Mouse (Mus musculus) MEL (cell line): ENCODE results near the gene B3gnt7. TPM values are rescaled to one million over a fixed set of nuclear protein-coding genes. Genes with fewer than 3 reads are reported as not detected.

Experiments used
- DNase-seq: peaks from one replicate; pipeline ENCODE4 v3.0.0; 2011; ENCODE audit warnings: low read depth, low spot score
- H3K27ac ChIP-seq: 2 replicates; pipeline ENCODE4 v1.5.1; 2012; ENCODE audit warnings: low read depth, mild to moderate bottlenecking, control low read depth, low read length, moderate library complexity; ENCODE audit not compliant: control insufficient read depth
- H3K27me3 ChIP-seq, 2 experiments: fragments of 150-350 bp in 1 of 2; sonication (generic) in 1 of 2; 2 replicates each; pipeline ENCODE4 v1.6.1; 2012; ENCODE audit warnings: low read length in 2 of 2, mild to moderate bottlenecking in 2 of 2, improper control_type of control experiment in 1 of 2, moderate library complexity in 1 of 2; ENCODE audit not compliant: insufficient read depth in 2 of 2, control insufficient read depth in 1 of 2
- H3K36me3 ChIP-seq, 2 experiments: 2 replicates each; pipeline ENCODE4 v1.6.1; 2012 to 2014; ENCODE audit warnings: low read length in 2 of 2, improper control_type of control experiment in 1 of 2, inconsistent platforms in 1 of 2, mild to moderate bottlenecking in 1 of 2; ENCODE audit not compliant: insufficient read depth in 2 of 2, control insufficient read depth in 1 of 2
- H3K4me1 ChIP-seq, 2 experiments: fragments of 150-350 bp in 1 of 2; sonication (generic) in 1 of 2; 2 replicates each; pipeline ENCODE4 v1.6.1; 2012; ENCODE audit warnings: low read length in 2 of 2, improper control_type of control experiment in 1 of 2, mild to moderate bottlenecking in 1 of 2; ENCODE audit not compliant: insufficient read depth in 2 of 2, control insufficient read depth in 1 of 2
- H3K4me3 ChIP-seq, 2 experiments: fragments of 150-350 bp in 1 of 2; sonication (generic) in 1 of 2; 2 replicates each; pipeline ENCODE4 v1.5.1; 2012; ENCODE audit warnings: low read depth in 2 of 2, low read length in 2 of 2, mild to moderate bottlenecking in 2 of 2, moderate library complexity in 2 of 2, control low read depth in 1 of 2, improper control_type of control experiment in 1 of 2; ENCODE audit not compliant: control insufficient read depth in 1 of 2, insufficient read depth in 1 of 2
- H3K79me2 ChIP-seq: 2 replicates; pipeline ENCODE4 v1.6.1; 2012; ENCODE audit warnings: mild to moderate bottlenecking, low read length, moderate library complexity; ENCODE audit not compliant: control insufficient read depth, poor library complexity, insufficient read depth
- H3K9ac ChIP-seq: 2 replicates; pipeline ENCODE4 v1.6.1; 2012; ENCODE audit warnings: low read depth, mild to moderate bottlenecking, control low read depth, low read length, moderate library complexity; ENCODE audit not compliant: control insufficient read depth, poor library complexity, severe bottlenecking
- H3K9me3 ChIP-seq: fragments of 150-350 bp; sonication (generic); replicated peaks from 2 replicates; pipeline ENCODE4 v1.6.1; 2012; ENCODE audit warnings: mild to moderate bottlenecking, low read length, improper control_type of control experiment, moderate library complexity; ENCODE audit not compliant: insufficient read depth
- POLR2A ChIP-seq, 2 experiments: IDR thresholded peaks; 2 replicates each; pipeline ENCODE4 v1.6.1; 2011 to 2012; ENCODE audit warnings: low read length in 2 of 2, mild to moderate bottlenecking in 2 of 2, control low read depth in 1 of 2, improper control_type of control experiment in 1 of 2, low read depth in 1 of 2, moderate library complexity in 1 of 2; ENCODE audit not compliant: control insufficient read depth in 1 of 2, insufficient read depth in 1 of 2, poor library complexity in 1 of 2
- POLR2AphosphoS2 ChIP-seq: IDR thresholded peaks from 2 replicates; pipeline ENCODE4 v1.6.1; 2011; ENCODE audit warnings: low read length, improper control_type of control experiment
- TAL1 ChIP-seq: IDR thresholded peaks from 2 replicates; pipeline ENCODE4 v1.6.1; 2012; ENCODE audit warnings: mild to moderate bottlenecking, inconsistent platforms, low read length, moderate library complexity, mixed read lengths
- ZKSCAN1 ChIP-seq: IDR thresholded peaks from 2 replicates; pipeline ENCODE4 v1.6.1; 2012; ENCODE audit warnings: low read depth, mild to moderate bottlenecking, inconsistent platforms, low read length, improper control_type of control experiment, moderate library complexity
- polyA plus RNA-seq, 2 experiments: library from polyadenylated mRNA; stranded (reverse) in 1 of 2; unstranded in 1 of 2; fragments of >175 nt in 1 of 2; fragments of >200 nt in 1 of 2; gene quantifications; 2 replicates each; pipeline versions ENCODE4 v1.2.1 to v1.2.4; 2012; ENCODE audit warnings: low replicate concordance in 2 of 2, low read depth in 1 of 2; ENCODE audit not compliant: insufficient read length in 2 of 2, insufficient read depth in 1 of 2, missing spikeins in 1 of 2
- total RNA-seq: library from RNA; depleted of rRNA; stranded (reverse); fragments of 300-350 nt; gene quantifications from 2 replicates; pipeline ENCODE4 v1.2.3, GENCODE M21; 2012; rRNA removed

Gene B3gnt7
- total and polyA plus RNA-seq, 3 experiments = 0.40 TPM; not detected in 2

DNA sequence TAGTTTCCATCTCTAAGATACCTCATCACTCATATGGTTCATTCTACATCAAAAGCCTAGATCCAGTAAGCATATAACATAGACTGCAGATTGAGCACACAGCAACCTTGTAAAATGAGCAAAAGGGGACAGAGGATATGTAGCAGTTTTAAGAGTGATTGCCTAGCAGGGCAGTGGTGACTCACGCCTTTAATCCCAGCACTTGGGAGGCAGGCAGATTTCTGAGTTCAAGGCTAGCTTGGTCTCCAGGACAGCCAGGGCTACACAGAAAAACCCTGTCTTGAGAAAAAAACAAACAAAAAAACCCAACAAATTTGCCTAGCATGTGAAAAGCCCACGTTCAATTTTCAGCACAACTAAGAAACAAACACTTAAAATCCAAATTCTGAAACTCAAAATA is 51.6 kb downstream of the B3gnt7 start:
- Histone ChIP-seq H3K9ac (0 out of 2 replicates have a peak overlapping the region, but pooled peaks have one; percentile 5), H3K4me3 (no peak overlapping the region), H3K27ac (no peak overlapping the region), H3K27me3 (no peaks in the 10 kb centered on the region), H3K36me3 (peaks cover 74 to 80% of the 10 kb centered on the region in 2 experiments), H3K9me3 (no peaks in the 10 kb centered on the region), H3K79me2 (peaks cover 47% of the 10 kb centered on the region), H3K4me1 (peaks cover 0 to 17% of the 10 kb centered on the region in 2 experiments)
- TF ChIP-seq ZKSCAN1 = no peak
- no peak for TF ChIP-seq TAL1
- peak in 1 of 2 experiments; percentile 18; a peak in 1 of 4 replicates for TF ChIP-seq POLR2A (IDR thresholded peaks at IDR 0.05; ENCODE audit: control insufficient read depth in 1 of 2, insufficient read depth in 1 of 2, low read depth in 1 of 2, low read length in 2 of 2, poor library complexity in 1 of 2)
- TF ChIP-seq POLR2AphosphoS2 = 0 out of 2 replicates have a peak, but pooled peaks have one; percentile 39
- DNase-seq = no peak

Other genes with a start within 250 kb of the B3gnt7 start
- gene Psmd1, start 238.4 kb upstream of the B3gnt7 start, total RNA-seq = 116 and 146 TPM in 2 replicates
- 100 to 1,000 TPM in 1 of 2 experiments, 10 to 100 TPM in 1; 57.9 to 155 TPM for gene Psmd1, start 238.4 kb upstream of the B3gnt7 start, polyA plus RNA-seq
- gene Htr2b, start 190.9 kb upstream of the B3gnt7 start, total RNA-seq = 0.07 and 0.15 TPM in 2 replicates
- under 1 TPM in 1 of 2 experiments, not detected in 1; 0.22 TPM for gene Htr2b, start 190.9 kb upstream of the B3gnt7 start, polyA plus RNA-seq
- gene Gm21972, start 169.2 kb upstream of the B3gnt7 start, total RNA-seq = 0.26 and 0.65 TPM in 2 replicates
- gene Gm21972, start 169.2 kb upstream of the B3gnt7 start, polyA plus RNA-seq = 10 to 100 TPM in 1 of 2 experiments, not detected in 1; 52.7 TPM
- 5.9 and 7.2 TPM in 2 replicates for gene Armc9, start 148.1 kb upstream of the B3gnt7 start, total RNA-seq
- 10 to 100 TPM in 1 of 2 experiments, not detected in 1; 12.0 TPM for gene Armc9, start 148.1 kb upstream of the B3gnt7 start, polyA plus RNA-seq
- 370 and 422 TPM in 2 replicates for gene Ncl, start 56.6 kb downstream of the B3gnt7 start, total RNA-seq
- gene Ncl, start 56.6 kb downstream of the B3gnt7 start, polyA plus RNA-seq = 1,000 to 10,000 TPM in 1 of 2 experiments, 100 to 1,000 TPM in 1; 246 to 1,708 TPM
- gene Nmur1, start 123.4 kb downstream of the B3gnt7 start, total RNA-seq = not detected in 2 replicates
- gene Nmur1, start 123.4 kb downstream of the B3gnt7 start, polyA plus RNA-seq = not detected
- not detected in 2 replicates for gene Tex44, start 123.5 kb downstream of the B3gnt7 start, total RNA-seq
- gene Tex44, start 123.5 kb downstream of the B3gnt7 start, polyA plus RNA-seq = not detected
- 3,309 and 3,407 TPM in 2 replicates for gene Ptma, start 223.9 kb downstream of the B3gnt7 start, total RNA-seq
- gene Ptma, start 223.9 kb downstream of the B3gnt7 start, polyA plus RNA-seq = 1,000 to 10,000 TPM; 2,419 to 4,891 TPM